Mouse (Mus musculus) adrenal gland, adult (tissue): ENCODE data around the gene Olfr874.
"Not testable (repeated sequence)": the region's sequence is repeated elsewhere in the genome, so short reads cannot be mapped to it uniquely, and the experiment has no call there.

ENCODE experiments used
- DNase-seq, 2 experiments: peaks; one replicate each; pipeline ENCODE4 v3.0.0; 2022 to 2023; ENCODE audit warnings: low spot score in 1 of 2; ENCODE audit not compliant: inconsistent age in 2 of 2

The Olfr874 gene

DNA sequence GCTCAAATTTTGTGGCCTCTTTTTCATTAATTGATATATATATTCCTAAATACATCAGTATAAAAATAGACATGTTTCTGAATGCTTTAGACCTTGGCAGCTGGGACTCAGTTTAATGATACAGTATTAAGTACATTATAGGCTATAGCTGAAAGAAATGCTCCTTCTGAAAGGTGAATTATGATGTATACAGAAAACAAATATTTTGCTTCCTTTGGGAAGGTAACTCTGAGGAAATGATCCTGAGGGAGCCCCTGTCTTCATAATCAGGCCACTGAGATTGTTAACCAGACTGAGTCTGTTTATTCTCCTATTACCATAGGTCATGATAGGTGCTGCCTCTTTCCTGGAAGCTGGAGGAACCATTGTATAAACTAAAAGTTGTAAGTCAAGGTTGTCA, at the start of gene Olfr874:
Olfr874 (plus strand) TSS at position 301 of the 400 bp plus-strand sequence.
- DNase-seq = no peak

GRCm38 (mm10) chr9:37716150-37716549, 28.8 kb upstream of the Olfr874 start, which contains the start of gene Olfr160:
Gene Olfr160, minus strand, starts transcription at chr9:37716250.
- no peak for DNase-seq

GRCm38 (mm10) chr9:37734310-37734709, 10.6 kb upstream of the Olfr874 start:
- DNase-seq = no peak

- DNase-seq = no peak
These were observed 5.6 kb downstream of the Olfr874 start for GRCm38 (mm10) chr9:37750319-37751075.

DNA sequence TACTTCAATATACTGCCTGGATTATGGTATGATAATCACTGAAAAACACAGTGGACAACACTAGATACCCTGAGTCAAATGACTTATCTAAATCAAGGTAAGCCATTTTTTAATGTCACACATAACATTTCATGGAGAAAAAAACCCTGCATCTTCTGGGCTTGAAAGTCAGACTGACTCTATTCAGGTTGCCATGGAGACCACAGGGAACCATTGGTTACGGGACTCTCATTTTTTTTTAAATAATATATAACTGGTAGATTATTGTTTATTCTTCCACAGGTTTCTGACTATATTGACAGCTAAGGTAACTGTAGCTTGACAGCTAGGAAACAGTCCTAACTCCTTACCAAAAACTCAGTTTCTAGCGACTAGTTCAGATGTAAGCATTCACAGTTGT, 6.6 kb downstream of the Olfr874 start:
- peak in 1 of 2 experiments; percentile 21 for DNase-seq

DNA sequence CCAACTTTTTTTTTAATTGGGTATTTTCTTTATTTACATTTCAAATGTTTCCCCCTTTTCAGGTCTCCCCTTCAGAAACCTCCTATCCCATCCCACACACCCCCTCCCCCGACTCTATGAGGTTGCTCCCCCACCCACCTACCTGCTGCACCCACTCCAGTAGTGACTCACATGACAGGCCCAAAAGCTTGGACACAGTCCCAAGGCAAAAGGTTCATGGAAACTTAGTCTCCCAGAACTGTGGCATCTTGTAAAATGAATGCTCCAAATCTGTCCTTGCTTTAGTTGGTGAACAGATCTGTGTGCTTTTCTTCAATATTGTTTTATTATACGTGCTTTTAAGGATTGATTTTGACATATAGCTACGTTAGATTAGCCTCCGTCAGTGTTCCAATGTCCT, 7.1 kb downstream of the Olfr874 start:
- DNase-seq = peak; percentile 26 to 80

- DNase-seq = no peak
These were observed 16.8 kb downstream of the Olfr874 start for GRCm38 (mm10) chr9:37761728-37762127.

GRCm38 (mm10) chr9:37762541-37762940, 17.6 kb downstream of the Olfr874 start:
- DNase-seq = peak; percentile 48 to 77

GRCm38 (mm10) chr9:37770661-37771060, 25.8 kb downstream of the Olfr874 start:
- DNase-seq = no peak

- DNase-seq = no peak
These were observed 26.9 kb downstream of the Olfr874 start, which contains the start of gene Olfr875 for GRCm38 (mm10) chr9:37771759-37772158. Gene Olfr875, plus strand, starts transcription at chr9:37771857.

GRCm38 (mm10) chr9:37782766-37783260, 37.9 kb downstream of the Olfr874 start:
- DNase-seq = peak; percentile 17 to 45

- DNase-seq = not testable (repeated sequence)
These were observed 38.8 kb downstream of the Olfr874 start for GRCm38 (mm10) chr9:37783394-37784387.

GRCm38 (mm10) chr9:37786411-37786810, 41.5 kb downstream of the Olfr874 start:
- peak in 1 of 2 experiments; percentile 57 for DNase-seq
